Mouse (Mus musculus): Measurements from ENCODE around the gene Taar3. TPM values are rescaled to one million over a fixed set of nuclear protein-coding genes. Genes with fewer than 3 reads are reported as not detected.

Taar3 gene
- not detected for polyA plus RNA-seq (2017; shearing (Covaris generic))

GRCm38 (mm10) chr10:23949508-23950005 lies at the start of gene Taar3:
Taar3 (plus strand) TSS chr10:23949558.

GRCm38 (mm10) chr10:23920056-23920455 lies 29.3 kb upstream of the Taar3 start, which contains the start of gene Taar1:
Taar1 (plus strand) TSS chr10:23920356.

GRCm38 (mm10) chr10:23938312-23938711 lies 11.0 kb upstream of the Taar3 start, which contains the start of gene Taar2:
Taar2 (plus strand) TSS chr10:23938572.

GRCm38 (mm10) chr10:23960444-23960915 lies 11.1 kb downstream of the Taar3 start, which contains the start of gene Taar4:
Taar4 (plus strand) TSS chr10:23960494.

GRCm38 (mm10) chr10:23970656-23971165 lies 21.4 kb downstream of the Taar3 start, which contains the start of gene Taar5:
Taar5 (plus strand) TSS chr10:23970706.

DNA sequence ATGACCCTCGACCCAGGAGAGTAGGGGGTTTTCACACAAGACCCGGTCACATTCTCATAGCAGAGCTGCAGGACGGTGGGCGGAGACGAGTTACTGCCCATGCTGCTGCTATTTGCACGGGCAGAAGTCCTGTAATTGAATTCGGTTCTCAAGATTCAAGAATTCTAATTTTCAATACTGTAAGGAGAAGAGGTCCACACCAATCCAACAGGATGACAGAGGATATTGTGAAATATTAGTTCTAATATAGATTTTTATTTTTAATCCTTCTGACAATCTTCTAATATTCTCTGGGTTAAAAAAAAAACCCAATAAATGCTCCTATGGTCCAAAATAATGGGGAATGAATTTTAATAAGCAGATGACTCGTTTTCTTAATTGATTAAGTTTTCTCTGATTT lies 36.2 kb downstream of the Taar3 start, which contains the start of gene Taar6:
Gene Taar6, minus strand, starts transcription at position 101 of the 400 bp plus-strand sequence.

GRCm38 (mm10) chr10:23993381-23993780 lies 44.0 kb downstream of the Taar3 start, which contains the start of gene Taar7a:
Taar7a (minus strand) TSS chr10:23993481.

DNA sequence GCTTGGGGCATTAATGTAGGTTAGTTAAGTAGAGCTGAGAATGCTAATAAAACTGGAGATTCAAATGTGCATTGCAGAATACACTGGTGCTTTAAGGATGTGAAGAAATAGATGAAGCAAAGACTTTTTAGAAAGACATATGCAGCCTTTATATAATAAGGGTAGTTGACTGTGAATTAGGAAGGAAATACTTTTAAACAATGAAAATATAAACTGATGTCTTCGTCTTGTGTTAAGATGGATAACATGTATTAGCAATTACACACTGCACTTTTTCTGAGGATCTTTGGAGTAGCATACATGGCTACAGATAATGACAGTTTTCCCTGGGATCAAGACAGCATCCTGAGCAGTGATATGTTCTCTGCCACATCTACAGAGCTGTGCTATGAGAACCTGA lies 50.3 kb downstream of the Taar3 start, which contains the start of gene Taar7b:
Gene Taar7b, plus strand, starts transcription at position 301 of the 400 bp plus-strand sequence.

Other genes with a start within 250 kb of the Taar3 start
- gene Rps12, start 162.3 kb upstream of the Taar3 start, polyA plus RNA-seq (2017; shearing (Covaris generic)), result 10 to 100 TPM; 48.8 to 52.8 TPM
- gene Slc18b1, start 152.6 kb upstream of the Taar3 start, polyA plus RNA-seq (2017; shearing (Covaris generic)), result under 1 TPM in 1 of 2 experiments, not detected in 1; 0.10 TPM
- gene Vnn3, start 98.1 kb upstream of the Taar3 start, polyA plus RNA-seq (2017; shearing (Covaris generic)), result not detected
- gene Vnn1, start 54.9 kb upstream of the Taar3 start, polyA plus RNA-seq (2017; shearing (Covaris generic)), result not detected
- not detected for gene Taar1, start 29.2 kb upstream of the Taar3 start, polyA plus RNA-seq (2017; shearing (Covaris generic))
- under 1 TPM in 1 of 2 experiments, not detected in 1; 0.34 TPM for gene Taar2, start 11.0 kb upstream of the Taar3 start, polyA plus RNA-seq (2017; shearing (Covaris generic))
- not detected for gene Taar4, start 10.9 kb downstream of the Taar3 start, polyA plus RNA-seq (2017; shearing (Covaris generic))
- not detected for gene Taar5, start 21.1 kb downstream of the Taar3 start, polyA plus RNA-seq (2017; shearing (Covaris generic))
- gene Taar6, start 36.1 kb downstream of the Taar3 start, polyA plus RNA-seq (2017; shearing (Covaris generic)), result not detected
- not detected for gene Taar7a, start 43.9 kb downstream of the Taar3 start, polyA plus RNA-seq (2017; shearing (Covaris generic))
- gene Taar7b, start 50.4 kb downstream of the Taar3 start, polyA plus RNA-seq (2017; shearing (Covaris generic)), result not detected
- gene Taar7d, start 77.7 kb downstream of the Taar3 start, polyA plus RNA-seq (2017; shearing (Covaris generic)), result under 1 TPM in 1 of 2 experiments, not detected in 1; 0.22 TPM
- gene Taar7e, start 88.1 kb downstream of the Taar3 start, polyA plus RNA-seq (2017; shearing (Covaris generic)), result under 1 TPM in 1 of 2 experiments, not detected in 1; 0.53 TPM
- gene Taar7f, start 100.0 kb downstream of the Taar3 start, polyA plus RNA-seq (2017; shearing (Covaris generic)), result not detected
- not detected for gene Taar8a, start 126.9 kb downstream of the Taar3 start, polyA plus RNA-seq (2017; shearing (Covaris generic))
- not detected for gene Taar8b, start 142.7 kb downstream of the Taar3 start, polyA plus RNA-seq (2017; shearing (Covaris generic))
- gene Taar8c, start 152.4 kb downstream of the Taar3 start, polyA plus RNA-seq (2017; shearing (Covaris generic)), result not detected
- gene Taar9, start 160.0 kb downstream of the Taar3 start, polyA plus RNA-seq (2017; shearing (Covaris generic)), result not detected
- gene Stx7, start 199.7 kb downstream of the Taar3 start, polyA plus RNA-seq (2017; shearing (Covaris generic)), result 10 to 100 TPM; 36.0 to 38.5 TPM